Mouse (Mus musculus): ENCODE results near the gene Pcmt1.

DNA sequence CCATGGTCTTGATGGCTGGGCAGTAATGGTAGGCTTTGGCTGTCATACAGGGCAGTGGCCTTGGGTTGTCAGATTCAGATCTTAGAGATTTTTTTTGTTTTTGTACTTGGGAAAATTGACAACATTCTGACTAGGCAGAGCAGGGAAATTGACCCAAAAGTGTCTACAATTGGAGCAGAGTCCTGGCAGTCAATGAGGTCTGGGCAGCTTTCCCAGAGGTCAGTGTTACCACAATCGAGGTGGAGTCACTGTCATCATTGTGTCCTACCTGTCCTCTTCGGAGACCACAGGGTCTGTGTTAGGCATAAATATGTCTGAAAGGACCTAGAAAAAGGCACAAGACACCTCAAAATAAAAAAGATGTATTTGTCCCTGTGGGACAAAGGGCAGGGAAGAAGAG lies 94.2 kb downstream of the Pcmt1 start:
- TF ChIP-seq CTCF (IDR thresholded peaks at IDR 0.05; ENCODE audit: low read depth, low read length) = no peak
- no peak for TF ChIP-seq POLR2A (IDR thresholded peaks at IDR 0.05; ENCODE audit: borderline replicate concordance, low read depth, low read length)

Measured in bone marrow macrophage, adult 2 months (primary cell).